Mouse (Mus musculus) neural tube, embryonic 13.5 days (tissue): Measurements from ENCODE around the gene 1700007K13Rik. TPM values are rescaled to one million over a fixed set of nuclear protein-coding genes. Genes with fewer than 3 reads are reported as not detected.

ENCODE experiments used
- ATAC-seq: fragments of 200-750 bp; cut with Nextera tagmentation; 2 replicates; pipeline ENCODE4 v1.8.0; 2017; ENCODE audit warnings: low read depth, mild to moderate bottlenecking, moderate TSS enrichment, moderate library complexity
- H3K27ac ChIP-seq: fragments of 300-500 bp; sonication (generic); replicated peaks from 2 replicates; pipeline ENCODE4 v1.5.1; 2015; ENCODE audit warnings: moderate library complexity, mild to moderate bottlenecking, inconsistent platforms
- H3K27me3 ChIP-seq: fragments of 300-500 bp; sonication (generic); 2 replicates; pipeline ENCODE4 v1.6.1; 2015; ENCODE audit warnings: mild to moderate bottlenecking, inconsistent platforms
- H3K36me3 ChIP-seq: fragments of 300-500 bp; sonication (generic); 2 replicates; pipeline ENCODE4 v1.6.1; 2015; ENCODE audit warnings: mild to moderate bottlenecking, inconsistent platforms
- H3K4me1 ChIP-seq: fragments of 300-500 bp; sonication (generic); replicated peaks from 2 replicates; pipeline ENCODE4 v1.6.1; 2015; ENCODE audit warnings: inconsistent platforms
- H3K4me2 ChIP-seq: fragments of 300-500 bp; sonication (generic); 2 replicates; pipeline ENCODE4 v1.6.1; 2015; ENCODE audit warnings: inconsistent platforms, mild to moderate bottlenecking, moderate library complexity
- H3K4me3 ChIP-seq: fragments of 300-500 bp; sonication (generic); 2 replicates; pipeline ENCODE4 v1.5.1; 2015; ENCODE audit warnings: mild to moderate bottlenecking, inconsistent platforms
- H3K9ac ChIP-seq: fragments of 300-500 bp; sonication (generic); 2 replicates; pipeline ENCODE4 v1.6.1; 2015; ENCODE audit warnings: moderate library complexity, mild to moderate bottlenecking, inconsistent platforms
- H3K9me3 ChIP-seq: fragments of 300-500 bp; sonication (generic); 2 replicates; pipeline ENCODE4 v1.6.1; 2016; ENCODE audit warnings: inconsistent platforms
- WGBS: fragments of 180-500 bp; shearing (Covaris S2); methylation state at CpG from one replicate; pipeline ENCODE4 v1.1.7; 2015; 5-methylcytosine and 5-hydroxymethylcytosine counted together
- polyA plus RNA-seq: library from polyadenylated mRNA; unstranded; fragments of >200 nt; fragmentation: Nextera tagmentation; extraction: Ambion mirVana; gene quantifications from 2 replicates; pipeline ENCODE4 v1.2.1, GENCODE M21; 2015

1700007K13Rik gene
- polyA plus RNA-seq, 1 experiment from 2014 or later, result 2.6 TPM

GRCm38 (mm10) chr2:28433512-28433911 lies 32.6 kb downstream of the 1700007K13Rik start:
- no peaks in the 10 kb centered on the region for H3K27me3 ChIP-seq
- H3K4me1 ChIP-seq, result peaks cover 5% of the 10 kb centered on the region
- WGBS, result 0% methylated on average over 1 of the region's 2 CpGs
- no peaks in the 10 kb centered on the region for H3K36me3 ChIP-seq
- H3K27ac ChIP-seq, result no peak overlapping the region
- H3K4me3 ChIP-seq, result no peak overlapping the region
- no peak overlapping the region for H3K9ac ChIP-seq
- no peaks in the 10 kb centered on the region for H3K9me3 ChIP-seq
- no peak for ATAC-seq
- H3K4me2 ChIP-seq, result no peak overlapping the region

- Histone ChIP-seq H3K4me1 (peaks cover 5% of the 10 kb centered on the region), H3K9me3 (no peaks in the 10 kb centered on the region), H3K36me3 (no peaks in the 10 kb centered on the region), H3K27me3 (no peaks in the 10 kb centered on the region), H3K4me3 (no peak overlapping the region), H3K27ac (no peak overlapping the region), H3K9ac (no peak overlapping the region), H3K4me2 (no peak overlapping the region)
- no peak for ATAC-seq
- WGBS, result 21% methylated on average over 1 of the region's 1 CpGs
Measured at GRCm38 (mm10) chr2:28432811-28433210, 33.3 kb downstream of the 1700007K13Rik start.

DNA sequence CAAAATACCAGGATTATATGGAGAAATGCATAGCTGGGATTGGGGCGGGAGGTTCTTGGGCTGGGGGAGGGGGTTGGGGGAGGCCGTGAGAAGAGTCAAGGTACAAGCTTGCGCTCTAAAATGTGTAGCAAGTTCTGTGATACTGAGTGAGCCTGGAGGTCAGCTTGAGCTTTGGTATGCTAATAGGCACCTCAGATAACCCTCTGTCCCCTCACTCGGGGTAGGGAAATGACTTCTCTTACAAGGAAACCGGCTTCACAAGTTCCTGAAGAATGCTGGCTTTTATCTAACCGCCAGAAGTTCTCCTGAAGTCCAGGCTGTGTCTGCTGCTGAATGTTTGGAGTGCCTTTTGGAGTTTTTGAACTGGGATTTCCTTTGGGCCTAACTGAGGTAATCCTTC lies 35.3 kb downstream of the 1700007K13Rik start:
- WGBS, result 65% methylated on average over 6 of the region's 6 CpGs
- Histone ChIP-seq H3K27ac (no peak overlapping the region), H3K9ac (no peak overlapping the region), H3K36me3 (no peaks in the 10 kb centered on the region), H3K4me3 (no peak overlapping the region), H3K27me3 (no peaks in the 10 kb centered on the region), H3K4me2 (no peak overlapping the region), H3K4me1 (peaks cover 5% of the 10 kb centered on the region), H3K9me3 (no peaks in the 10 kb centered on the region)
- ATAC-seq, result no peak

DNA sequence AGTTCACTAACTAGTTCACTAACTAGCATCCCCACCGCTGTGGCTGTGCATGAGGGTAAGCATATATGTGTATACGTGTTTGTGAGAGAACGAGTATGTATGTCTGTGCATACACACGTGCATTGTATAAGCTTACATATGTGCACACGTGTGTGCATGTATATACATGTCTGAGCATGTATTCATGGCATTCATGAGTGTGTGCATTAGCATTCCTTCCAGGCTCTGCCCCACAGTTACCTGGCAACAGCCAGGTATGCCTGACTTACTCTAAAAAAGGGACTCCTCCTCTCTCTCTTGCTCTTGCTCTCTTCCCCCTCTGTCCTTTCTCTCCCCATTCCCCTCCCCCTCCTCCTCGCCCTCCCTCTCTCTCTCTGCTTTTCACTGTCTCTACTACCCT lies 38.9 kb downstream of the 1700007K13Rik start:
- no peak for ATAC-seq
- Histone ChIP-seq H3K4me2 (no peak overlapping the region), H3K36me3 (no peaks in the 10 kb centered on the region), H3K9ac (no peak overlapping the region), H3K27ac (no peak overlapping the region), H3K27me3 (no peaks in the 10 kb centered on the region), H3K9me3 (no peaks in the 10 kb centered on the region), H3K4me1 (peaks cover 5% of the 10 kb centered on the region; the same call in 1 of the 2 replicates), H3K4me3 (no peak overlapping the region)
- WGBS, result 83% methylated on average over 6 of the region's 6 CpGs

DNA sequence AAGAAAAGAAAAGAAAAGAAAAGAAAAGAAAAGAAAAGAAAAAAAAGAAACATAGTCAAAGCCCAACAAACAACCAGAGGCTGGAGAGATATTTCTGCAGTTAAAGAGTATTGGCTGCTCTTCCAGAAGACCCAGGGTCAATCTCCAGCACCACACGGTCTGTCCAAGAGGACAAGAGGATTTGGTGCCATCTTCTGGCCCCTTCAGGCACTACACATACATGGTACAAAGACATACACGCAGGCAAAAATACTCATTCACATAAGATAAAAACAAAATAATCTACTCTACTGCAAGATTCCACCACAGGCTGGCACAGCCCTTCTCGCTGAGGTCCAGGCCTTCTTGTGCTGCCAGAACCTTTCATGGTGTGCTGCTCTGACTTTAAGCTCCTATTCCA lies 43.0 kb downstream of the 1700007K13Rik start:
- H3K4me1 ChIP-seq, result peaks cover 5% of the 10 kb centered on the region; the same call in 1 of the 2 replicates

GRCm38 (mm10) chr2:28419898-28420297 lies 46.2 kb downstream of the 1700007K13Rik start:
- H3K36me3 ChIP-seq, result no peaks in the 10 kb centered on the region
- no peaks in the 10 kb centered on the region for H3K9me3 ChIP-seq
- no peak overlapping the region for H3K4me2 ChIP-seq
- no peak overlapping the region for H3K4me3 ChIP-seq
- no peak overlapping the region for H3K9ac ChIP-seq
- peaks cover 13% of the 10 kb centered on the region for H3K4me1 ChIP-seq
- no peaks in the 10 kb centered on the region; the same call in 1 of the 2 replicates for H3K27me3 ChIP-seq
- ATAC-seq, result no peak
- no peak overlapping the region for H3K27ac ChIP-seq
- 15% methylated on average over 4 of the region's 4 CpGs for WGBS

More for the DNA sequence above, 43.0 kb downstream of the 1700007K13Rik start:
- Histone ChIP-seq H3K4me2 (no peak overlapping the region), H3K36me3 (no peaks in the 10 kb centered on the region), H3K27me3 (no peaks in the 10 kb centered on the region; the same call in 1 of the 2 replicates), H3K27ac (no peak overlapping the region), H3K9me3 (no peaks in the 10 kb centered on the region), H3K9ac (no peak overlapping the region), H3K4me3 (no peak overlapping the region)
- ATAC-seq, result no peak
- 36% methylated on average over 3 of the region's 3 CpGs for WGBS

- H3K4me3 ChIP-seq, result no peak overlapping the region
- peaks cover 18% of the 10 kb centered on the region for H3K4me1 ChIP-seq
- H3K9me3 ChIP-seq, result no peaks in the 10 kb centered on the region
- 42% methylated on average over 2 of the region's 2 CpGs for WGBS
- H3K27ac ChIP-seq, result no peak overlapping the region
- H3K4me2 ChIP-seq, result no peak overlapping the region
- H3K9ac ChIP-seq, result no peak overlapping the region
- H3K27me3 ChIP-seq, result no peaks in the 10 kb centered on the region; the same call in 1 of the 2 replicates
- H3K36me3 ChIP-seq, result no peaks in the 10 kb centered on the region
- peak; percentile 47; the same call in 1 of the 2 replicates for ATAC-seq
Measured at GRCm38 (mm10) chr2:28418034-28418433, 48.1 kb downstream of the 1700007K13Rik start.

DNA sequence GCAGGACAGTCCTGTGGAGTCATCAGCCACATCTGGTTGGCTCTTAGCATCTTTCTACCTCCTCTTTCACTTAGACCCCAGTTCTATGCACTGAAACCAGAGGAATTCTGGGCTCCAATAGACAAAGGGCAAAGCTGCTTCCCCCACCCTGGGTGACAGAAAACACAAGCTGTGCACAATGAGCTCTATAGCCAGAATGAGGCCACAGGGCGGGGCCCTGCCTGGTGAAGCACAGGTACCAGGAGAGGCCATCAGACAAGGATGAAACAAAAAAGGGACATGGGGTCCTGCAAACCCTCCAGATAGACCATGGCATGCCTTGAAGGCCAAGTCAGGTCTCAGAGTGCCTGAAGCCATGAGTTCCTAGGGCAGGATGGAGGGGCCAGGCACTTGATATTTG lies 49.6 kb downstream of the 1700007K13Rik start:
- no peak for ATAC-seq
- Histone ChIP-seq H3K4me3 (no peak overlapping the region), H3K36me3 (no peaks in the 10 kb centered on the region), H3K9me3 (no peaks in the 10 kb centered on the region), H3K9ac (no peak overlapping the region), H3K27ac (no peak overlapping the region), H3K27me3 (no peaks in the 10 kb centered on the region; the same call in 1 of the 2 replicates), H3K4me2 (no peak overlapping the region), H3K4me1 (peaks cover 18% of the 10 kb centered on the region)
- WGBS, result 96% methylated on average over 1 of the region's 1 CpGs

DNA sequence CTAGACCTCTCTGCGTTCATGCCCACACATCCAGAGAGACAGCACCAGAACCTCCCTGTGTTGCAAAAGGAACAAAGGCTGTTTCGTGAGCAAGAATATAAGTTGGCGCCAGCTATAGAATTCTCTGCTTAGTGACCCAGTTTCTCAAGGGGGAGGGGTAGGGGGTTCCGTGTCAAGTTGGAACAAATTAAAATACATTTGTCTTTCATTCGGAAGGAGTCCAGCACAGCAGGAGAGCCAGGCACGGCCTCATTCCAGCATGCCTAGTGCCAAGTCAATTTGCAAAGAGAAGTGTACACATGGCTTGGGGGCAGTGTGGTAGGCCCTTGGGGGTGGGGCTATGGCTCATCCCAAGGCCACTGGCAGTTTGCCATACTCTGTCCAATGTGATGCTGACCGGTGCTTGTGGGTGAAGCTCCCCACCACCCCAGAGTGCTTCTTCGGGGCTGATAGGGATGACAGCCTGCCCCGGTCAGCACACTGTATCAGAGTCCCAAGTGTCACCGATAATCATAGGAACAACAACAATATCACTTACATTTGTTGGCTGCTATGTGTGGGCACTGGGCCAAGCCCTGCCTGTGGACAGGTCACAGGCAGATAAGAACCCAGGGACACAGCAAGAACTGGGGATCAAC lies 50.6 kb downstream of the 1700007K13Rik start:
- no peak overlapping the region for H3K4me2 ChIP-seq
- H3K36me3 ChIP-seq, result no peaks in the 10 kb centered on the region
- H3K9me3 ChIP-seq, result no peaks in the 10 kb centered on the region
- no peak for ATAC-seq
- peaks cover 18% of the 10 kb centered on the region for H3K4me1 ChIP-seq
- 48% methylated on average over 10 of the region's 10 CpGs for WGBS
- H3K9ac ChIP-seq, result no peak overlapping the region
- no peaks in the 10 kb centered on the region; the same call in 1 of the 2 replicates for H3K27me3 ChIP-seq
- no peak overlapping the region for H3K4me3 ChIP-seq
- H3K27ac ChIP-seq, result peak overlapping the region; percentile 56; the same call in 1 of the 2 replicates

DNA sequence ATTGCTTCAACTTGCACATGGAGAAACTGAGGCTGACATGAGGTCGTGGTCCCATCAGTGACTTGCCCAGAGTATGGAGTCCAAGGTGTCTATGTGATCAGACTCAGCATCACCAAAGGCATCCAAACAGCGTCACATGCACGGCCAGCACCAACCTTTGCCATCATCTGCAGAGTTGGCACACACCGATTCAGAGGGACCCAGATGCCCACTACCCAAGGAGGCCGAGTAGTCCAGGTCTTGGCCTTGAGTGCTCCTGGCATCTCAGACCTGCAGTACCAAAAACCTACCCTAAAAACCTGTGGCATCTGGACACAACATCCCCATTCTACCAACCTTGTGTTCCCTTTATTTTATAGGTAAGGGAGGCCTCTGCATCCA lies 51.4 kb downstream of the 1700007K13Rik start:
- ATAC-seq, result no peak
- H3K9ac ChIP-seq, result no peak overlapping the region
- H3K4me1 ChIP-seq, result peaks cover 19% of the 10 kb centered on the region
- H3K4me3 ChIP-seq, result no peak overlapping the region
- 94% methylated on average over 5 of the region's 5 CpGs for WGBS
- peak overlapping the region; percentile 56; the same call in 1 of the 2 replicates for H3K27ac ChIP-seq
- H3K4me2 ChIP-seq, result no peak overlapping the region
- no peaks in the 10 kb centered on the region for H3K9me3 ChIP-seq
- H3K27me3 ChIP-seq, result no peaks in the 10 kb centered on the region; the same call in 1 of the 2 replicates
- H3K36me3 ChIP-seq, result no peaks in the 10 kb centered on the region

DNA sequence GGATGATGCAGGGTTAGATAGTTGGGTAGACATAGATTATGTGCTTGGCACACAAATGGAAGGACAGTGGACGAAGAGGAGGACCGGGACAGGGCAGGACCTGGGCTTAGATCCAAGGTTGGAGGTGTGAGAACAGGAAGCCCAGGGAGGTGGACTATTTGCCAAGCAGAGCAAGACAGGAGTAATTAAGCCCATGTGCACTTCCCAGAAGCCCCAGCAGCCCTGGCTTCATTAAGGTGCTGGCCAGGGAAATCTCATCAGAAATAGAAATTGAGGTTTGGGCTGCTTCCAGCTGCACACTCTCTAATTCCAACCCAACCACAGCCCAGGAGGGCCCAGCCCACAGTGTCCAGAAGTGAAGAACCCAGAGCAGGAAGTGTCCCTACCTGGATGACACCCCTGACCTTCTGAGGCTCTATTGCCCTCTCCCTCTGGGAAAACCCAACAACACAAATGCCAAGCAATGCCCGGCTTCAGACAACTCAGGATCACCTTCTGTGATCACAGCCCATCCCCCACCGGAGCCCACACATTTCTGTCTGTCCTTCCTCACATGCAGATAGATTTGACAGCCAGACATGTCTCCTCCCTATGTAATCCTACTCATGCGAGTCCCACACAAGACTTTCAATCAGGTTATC lies 51.9 kb downstream of the 1700007K13Rik start:
- H3K9me3 ChIP-seq, result no peaks in the 10 kb centered on the region
- no peak overlapping the region for H3K4me3 ChIP-seq
- H3K4me2 ChIP-seq, result no peak overlapping the region
- H3K27ac ChIP-seq, result no peak overlapping the region
- H3K27me3 ChIP-seq, result no peaks in the 10 kb centered on the region; the same call in 1 of the 2 replicates
- no peak for ATAC-seq
- H3K4me1 ChIP-seq, result peaks cover 24% of the 10 kb centered on the region
- no peaks in the 10 kb centered on the region for H3K36me3 ChIP-seq
- 90% methylated on average over 5 of the region's 5 CpGs for WGBS
- H3K9ac ChIP-seq, result no peak overlapping the region

DNA sequence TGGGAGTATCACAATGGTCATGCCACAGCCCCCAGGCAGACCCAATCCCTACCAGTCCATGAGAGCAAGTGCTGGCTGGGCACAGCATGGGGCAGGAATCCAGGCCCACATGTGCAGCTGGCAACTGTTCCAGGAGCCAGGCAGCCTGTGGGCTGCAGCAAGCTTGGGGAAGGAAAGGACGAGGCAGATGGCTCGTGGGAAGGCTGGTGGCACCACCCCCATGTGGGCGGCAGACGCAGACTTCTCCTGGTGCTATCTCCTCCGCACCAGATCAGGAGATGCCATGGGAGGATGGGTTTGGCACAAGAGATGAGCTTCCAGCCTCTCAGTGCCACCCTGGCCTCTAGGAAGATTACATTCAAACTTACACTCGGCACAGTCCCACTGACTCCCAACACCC lies 53.2 kb downstream of the 1700007K13Rik start:
- 69% methylated on average over 6 of the region's 6 CpGs for WGBS
- H3K4me1 ChIP-seq, result peaks cover 32% of the 10 kb centered on the region
- no peak overlapping the region for H3K9ac ChIP-seq
- ATAC-seq, result no peak
- H3K27me3 ChIP-seq, result no peaks in the 10 kb centered on the region
- H3K4me2 ChIP-seq, result no peak overlapping the region
- H3K27ac ChIP-seq, result no peak overlapping the region
- H3K36me3 ChIP-seq, result no peaks in the 10 kb centered on the region
- H3K9me3 ChIP-seq, result no peaks in the 10 kb centered on the region
- H3K4me3 ChIP-seq, result no peak overlapping the region
